Mouse (Mus musculus): ENCODE measurements around the gene Rab5c. TPM values are rescaled to one million over a fixed set of nuclear protein-coding genes. Genes with fewer than 3 reads are reported as not detected.

The Rab5c gene
- polyA plus RNA-seq, 1 experiment, result 445 TPM

- no peak for TF ChIP-seq CTCF (conservative IDR thresholded peaks at IDR 0.05; ENCODE audit: insufficient read depth, insufficient read length, low read depth, low read length)
- no peak for TF ChIP-seq POLR2A (IDR thresholded peaks at IDR 0.05; ENCODE audit: low read depth, low read length)
- H3K4me3 ChIP-seq (ENCODE audit: insufficient read depth, low read depth, low read length), result peak within 1 kb of the TSS; percentile 85
- peaks cover under 1% of the 10 kb centered on the region; the same call in 1 of the 2 replicates for H3K36me3 ChIP-seq (ENCODE audit: control insufficient read depth, insufficient read depth, low read length)
- 2% methylated on average over 48 of the region's 48 CpGs for WGBS
- no peaks in the 10 kb centered on the region for H3K27me3 ChIP-seq (replicated peaks; ENCODE audit: control insufficient read depth, insufficient read depth, low read length)
- peak within 1 kb of the TSS; percentile 67; the same call in 1 of the 2 replicates for H3K27ac ChIP-seq (ENCODE audit: insufficient read depth, low read depth, low read length)
- DNase-seq, result peak; percentile 91
- peaks cover 4% of the 10 kb centered on the region; the same call in 1 of the 2 replicates for H3K4me1 ChIP-seq (ENCODE audit: control insufficient read depth, insufficient read depth, low read length)
Observed at GRCm38 (mm10) chr11:100711783-100712615, 26.0 kb downstream of the Rab5c start, which contains the start of gene Kat2a. Kat2a (minus strand) TSS chr11:100712465.

GRCm38 (mm10) chr11:100710977-100711376 lies 27.0 kb downstream of the Rab5c start:
- no peaks in the 10 kb centered on the region for H3K36me3 ChIP-seq (ENCODE audit: control insufficient read depth, insufficient read depth, low read length)
- no peaks in the 10 kb centered on the region for H3K27me3 ChIP-seq (replicated peaks; ENCODE audit: control insufficient read depth, insufficient read depth, low read length)
- no peak overlapping the region for H3K4me3 ChIP-seq (ENCODE audit: insufficient read depth, low read depth, low read length)
- TF ChIP-seq CTCF (conservative IDR thresholded peaks at IDR 0.05; ENCODE audit: insufficient read depth, insufficient read length, low read depth, low read length) (no peak), POLR2A (IDR thresholded peaks at IDR 0.05; ENCODE audit: low read depth, low read length) (no peak)
- H3K4me1 ChIP-seq (ENCODE audit: control insufficient read depth, insufficient read depth, low read length), result peaks cover 4% of the 10 kb centered on the region; the same call in 1 of the 2 replicates
- 92% methylated on average over 4 of the region's 4 CpGs for WGBS
- no peak for DNase-seq
- no peak overlapping the region for H3K27ac ChIP-seq (ENCODE audit: insufficient read depth, low read depth, low read length)

GRCm38 (mm10) chr11:100710528-100710927 lies 27.5 kb downstream of the Rab5c start:
- DNase-seq, result no peak
- WGBS, result 84% methylated on average over 15 of the region's 15 CpGs
- H3K27me3 ChIP-seq (replicated peaks; ENCODE audit: control insufficient read depth, insufficient read depth, low read length), result no peaks in the 10 kb centered on the region
- peaks cover 4% of the 10 kb centered on the region; the same call in 1 of the 2 replicates for H3K4me1 ChIP-seq (ENCODE audit: control insufficient read depth, insufficient read depth, low read length)
- TF ChIP-seq CTCF (conservative IDR thresholded peaks at IDR 0.05; ENCODE audit: insufficient read depth, insufficient read length, low read depth, low read length) (no peak), POLR2A (IDR thresholded peaks at IDR 0.05; ENCODE audit: low read depth, low read length) (no peak)
- no peaks in the 10 kb centered on the region for H3K36me3 ChIP-seq (ENCODE audit: control insufficient read depth, insufficient read depth, low read length)
- H3K4me3 ChIP-seq (ENCODE audit: insufficient read depth, low read depth, low read length), result no peak overlapping the region
- no peak overlapping the region for H3K27ac ChIP-seq (ENCODE audit: insufficient read depth, low read depth, low read length)

- Histone ChIP-seq H3K4me3 (ENCODE audit: insufficient read depth, low read depth, low read length) (no peak overlapping the region), H3K27me3 (replicated peaks; ENCODE audit: control insufficient read depth, insufficient read depth, low read length) (no peaks in the 10 kb centered on the region), H3K4me1 (ENCODE audit: control insufficient read depth, insufficient read depth, low read length) (peaks cover 4% of the 10 kb centered on the region; the same call in 1 of the 2 replicates), H3K36me3 (ENCODE audit: control insufficient read depth, insufficient read depth, low read length) (no peaks in the 10 kb centered on the region), H3K27ac (ENCODE audit: insufficient read depth, low read depth, low read length) (no peak overlapping the region)
- DNase-seq, result no peak
- TF ChIP-seq CTCF (conservative IDR thresholded peaks at IDR 0.05; ENCODE audit: insufficient read depth, insufficient read length, low read depth, low read length) (no peak), POLR2A (IDR thresholded peaks at IDR 0.05; ENCODE audit: low read depth, low read length) (no peak)
- WGBS, result 93% methylated on average over 9 of the region's 9 CpGs
Observed at GRCm38 (mm10) chr11:100709201-100709810, 28.7 kb downstream of the Rab5c start.

- Histone ChIP-seq H3K4me3 (ENCODE audit: insufficient read depth, low read depth, low read length) (no peak overlapping the region), H3K36me3 (ENCODE audit: control insufficient read depth, insufficient read depth, low read length) (no peaks in the 10 kb centered on the region), H3K27ac (ENCODE audit: insufficient read depth, low read depth, low read length) (no peak overlapping the region), H3K27me3 (replicated peaks; ENCODE audit: control insufficient read depth, insufficient read depth, low read length) (no peaks in the 10 kb centered on the region), H3K4me1 (ENCODE audit: control insufficient read depth, insufficient read depth, low read length) (peaks cover 7% of the 10 kb centered on the region)
- no peak for TF ChIP-seq CTCF (conservative IDR thresholded peaks at IDR 0.05; ENCODE audit: insufficient read depth, insufficient read length, low read depth, low read length)
- no peak for TF ChIP-seq POLR2A (IDR thresholded peaks at IDR 0.05; ENCODE audit: low read depth, low read length)
- 91% methylated on average over 23 of the region's 23 CpGs for WGBS
- no peak for DNase-seq
Observed at GRCm38 (mm10) chr11:100705095-100705747, 32.8 kb downstream of the Rab5c start.

GRCm38 (mm10) chr11:100703851-100704531 lies 34.0 kb downstream of the Rab5c start, which contains the start of gene Dhx58:
Dhx58 (minus strand) TSS chr11:100704271.
- H3K4me1 ChIP-seq (ENCODE audit: control insufficient read depth, insufficient read depth, low read length), result peaks cover 7% of the 10 kb centered on the region
- no peaks in the 10 kb centered on the region for H3K36me3 ChIP-seq (ENCODE audit: control insufficient read depth, insufficient read depth, low read length)
- DNase-seq, result peak; percentile 46
- peak within 1 kb of the TSS; percentile 48 for H3K4me3 ChIP-seq (ENCODE audit: insufficient read depth, low read depth, low read length)
- no peak for TF ChIP-seq CTCF (conservative IDR thresholded peaks at IDR 0.05; ENCODE audit: insufficient read depth, insufficient read length, low read depth, low read length)
- TF ChIP-seq POLR2A (IDR thresholded peaks at IDR 0.05; ENCODE audit: low read depth, low read length), result no peak
- WGBS, result 54% methylated on average over 7 of the region's 7 CpGs
- H3K27me3 ChIP-seq (replicated peaks; ENCODE audit: control insufficient read depth, insufficient read depth, low read length), result no peaks in the 10 kb centered on the region
- H3K27ac ChIP-seq (ENCODE audit: insufficient read depth, low read depth, low read length), result peak within 1 kb of the TSS; percentile 37; the same call in 1 of the 2 replicates
